In genomic region chr2:68572340-68572739, GRCm38 (mm10) we compare ENCODE assay signal across 10 mouse cellular contexts. TPM values are rescaled to one million over a fixed set of nuclear protein-coding genes. Genes with fewer than 3 reads are reported as not detected.
DNase-seq lines count a peak whose midpoint lies in the region; ATAC-seq and TF ChIP-seq lines count a peak whose summit lies in the region.
"Had no signal": no experiment of that assay in that cellular context is flagged by ENCODE, and none has a peak within 500 bp of the region (broad histone marks: within the 10 kb centered on the region; RNA-seq: fewer than 3 reads in every experiment).

No protein-coding gene starts in this region.

- no peaks in the 10 kb centered on the region for H3K27me3 ChIP-seq in kidney, embryonic 14.5 days (ENCODE audit: control insufficient read depth, insufficient read depth, low read length)
- H3K27me3 ChIP-seq in E14TG2a.4 (ENCODE audit: insufficient read depth, low read length), result peaks cover 20% of the 10 kb centered on the region
- H3K27me3 ChIP-seq: liver, embryonic 13.5 days had no signal

- no peak overlapping the region for H3K4me2 ChIP-seq in kidney, embryonic 14.5 days (replicated peaks; ENCODE audit: low read depth, low read length)
- H3K4me2 ChIP-seq: liver, embryonic 13.5 days had no signal

- DNase-seq in kidney, adult 9 months, result peak; percentile 42
- peak; percentile 37 for DNase-seq in T-cell, adult 2 months (ENCODE audit: low spot score)
- DNase-seq in kidney, postnatal 36 days, result peak; percentile 22 to 68
- DNase-seq in thymus, postnatal 25 days, result peak; percentile 63
- DNase-seq in heart, adult 18-20 months, result no peak
- DNase-seq in heart, adult 11 months, result no peak
- DNase-seq: liver, embryonic 13.5 days had no signal

- no peaks in the 10 kb centered on the region for H3K9me3 ChIP-seq in kidney, embryonic 14.5 days (ENCODE audit: control insufficient read depth, low read length)
- H3K9me3 ChIP-seq in E14TG2a.4 (ENCODE audit: low read length), result no peaks in the 10 kb centered on the region
- H3K9me3 ChIP-seq: liver, embryonic 13.5 days had no signal

- peak; percentile 63 for TF ChIP-seq CTCF in E14TG2a.4 (conservative IDR thresholded peaks at IDR 0.05; ENCODE audit: low read length)

- H3K4me3 ChIP-seq in kidney, embryonic 14.5 days (ENCODE audit: low read length), result no peak overlapping the region
- H3K4me3 ChIP-seq in E14TG2a.4 (replicated peaks; ENCODE audit: low read length), result no peak overlapping the region
- H3K4me3 ChIP-seq: liver, embryonic 13.5 days had no signal

- 31% methylated on average over 4 of the region's 4 CpGs for WGBS in kidney, embryonic 14.5 days

- no peaks in the 10 kb centered on the region for H3K4me1 ChIP-seq in kidney, embryonic 14.5 days (ENCODE audit: control insufficient read depth, insufficient read depth, low read length)
- H3K4me1 ChIP-seq in E14TG2a.4 (replicated peaks; ENCODE audit: low read depth, low read length), result 0 out of 2 replicates have a peak, but pooled peaks cover 9% of the 10 kb centered on the region
- H3K4me1 ChIP-seq: liver, embryonic 13.5 days had no signal

- no peaks in the 10 kb centered on the region for H3K36me3 ChIP-seq in kidney, embryonic 14.5 days (ENCODE audit: control insufficient read depth, insufficient read depth, low read length)
- no peaks in the 10 kb centered on the region for H3K36me3 ChIP-seq in E14TG2a.4 (ENCODE audit: insufficient read depth, low read length)
- H3K36me3 ChIP-seq: liver, embryonic 13.5 days had no signal

- no peak for ATAC-seq in kidney, embryonic 14.5 days (ENCODE audit: low FRiP score, low TSS enrichment)

- H3K9ac ChIP-seq in kidney, embryonic 14.5 days (ENCODE audit: low read depth, low read length), result no peak overlapping the region
- H3K9ac ChIP-seq: liver, embryonic 13.5 days had no signal

- no peak overlapping the region for H3K27ac ChIP-seq in kidney, embryonic 14.5 days (ENCODE audit: low read depth, low read length)
- H3K27ac ChIP-seq: liver, embryonic 13.5 days had no signal

RNA-seq across cellular contexts. Expression of gene 4933409G03Rik, which starts 9.9 kb away (rescaled TPM):
- not detected in 2 replicates for polyA plus RNA-seq in kidney, embryonic 14.5 days (2014; fragmentation: Nextera tagmentation; extraction: Ambion mirVana)
- not detected for total RNA-seq in heart, adult 18-20 months (2021)
- polyA plus RNA-seq: embryonic facial prominence, embryonic 14.5 days; liver, embryonic 13.5 days had no signal

Comparison
In these comparisons a context has a peak if more than half of its experiments do, and no peak if none do; other contexts are left out.
1. DNase-seq: peak in kidney, adult 9 months (single experiment), T-cell, adult 2 months (single experiment), kidney, postnatal 36 days (2 of 2) and thymus, postnatal 25 days (single experiment); none in heart, adult 18-20 months (0 of 2) and heart, adult 11 months (single experiment).